Mouse (Mus musculus) retina, embryonic 14.5 days (tissue): ENCODE results near the gene Zfp710.
A peak's percentile ranks its signal among the peaks of the same experiment; 100 is the strongest.

ENCODE experiments used
- DNase-seq: peaks from one replicate; pipeline ENCODE4 v3.0.0-alpha.2; 2015; ENCODE audit warnings: low spot score

Gene Zfp710

DNA sequence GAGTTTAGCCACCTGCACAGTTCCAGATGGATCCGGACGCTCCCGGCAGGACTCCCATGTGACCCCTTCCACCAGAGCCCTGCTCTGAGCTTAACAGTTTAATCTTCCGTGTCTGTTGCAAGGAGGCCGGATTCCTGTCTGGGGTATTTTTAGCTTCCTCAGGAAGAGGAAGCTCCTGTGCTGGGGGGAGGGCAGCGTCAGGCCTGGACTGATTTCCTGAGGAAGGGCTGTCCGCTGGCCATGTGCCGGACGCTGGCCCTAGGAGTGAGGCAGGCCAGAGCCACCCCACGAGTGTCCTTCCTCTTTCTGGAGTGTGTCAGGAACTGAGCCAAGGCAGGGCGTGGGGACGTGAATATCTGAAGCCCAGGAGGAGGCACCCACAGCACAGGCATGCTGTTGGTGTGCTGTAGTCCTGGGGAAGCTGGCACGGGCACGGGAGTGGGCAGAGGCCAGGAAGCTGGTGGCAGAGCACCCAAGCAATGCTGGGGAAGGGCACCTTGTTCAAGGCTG is 54.2 kb downstream of the Zfp710 start:
- DNase-seq, result peak; percentile 50

DNA sequence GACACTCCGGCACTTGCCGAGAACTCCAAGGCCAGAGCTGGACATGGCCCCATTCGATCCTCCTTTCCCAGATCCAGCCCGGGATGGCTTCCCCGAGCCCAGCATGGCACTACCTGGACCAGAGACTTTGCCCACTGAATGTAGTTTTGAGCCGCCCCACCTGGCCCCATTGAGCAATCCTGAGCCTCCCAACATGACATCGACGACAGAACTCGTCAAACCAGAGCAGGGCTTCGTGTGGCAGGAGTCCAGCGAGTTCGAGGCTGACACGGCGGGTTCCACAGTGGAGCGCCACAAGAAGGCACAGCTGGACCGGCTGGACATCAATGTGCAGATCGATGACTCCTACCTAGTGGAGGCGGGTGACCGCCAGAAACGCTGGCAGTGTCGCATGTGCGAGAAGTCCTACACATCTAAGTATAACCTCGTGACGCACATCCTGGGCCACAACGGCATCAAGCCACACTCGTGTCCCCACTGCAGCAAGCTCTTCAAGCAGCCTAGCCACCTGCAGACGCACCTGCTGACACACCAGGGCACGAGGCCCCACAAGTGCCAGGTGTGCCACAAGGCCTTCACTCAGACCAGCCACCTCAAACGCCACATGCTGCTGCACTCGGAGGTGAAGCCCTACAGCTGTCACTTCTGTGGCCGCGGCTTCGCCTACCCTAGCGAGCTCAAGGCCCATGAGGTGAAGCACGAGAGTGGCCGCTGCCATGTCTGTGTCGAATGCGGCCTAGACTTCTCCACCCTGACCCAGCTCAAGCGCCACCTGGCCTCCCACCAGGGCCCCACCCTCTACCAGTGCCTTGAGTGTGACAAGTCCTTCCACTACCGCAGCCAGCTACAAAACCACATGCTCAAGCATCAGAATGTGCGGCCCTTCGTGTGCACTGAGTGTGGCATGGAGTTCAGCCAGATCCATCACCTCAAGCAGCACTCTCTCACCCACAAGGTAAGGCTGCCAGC is 57.3 kb downstream of the Zfp710 start:
- no peak for DNase-seq

DNA sequence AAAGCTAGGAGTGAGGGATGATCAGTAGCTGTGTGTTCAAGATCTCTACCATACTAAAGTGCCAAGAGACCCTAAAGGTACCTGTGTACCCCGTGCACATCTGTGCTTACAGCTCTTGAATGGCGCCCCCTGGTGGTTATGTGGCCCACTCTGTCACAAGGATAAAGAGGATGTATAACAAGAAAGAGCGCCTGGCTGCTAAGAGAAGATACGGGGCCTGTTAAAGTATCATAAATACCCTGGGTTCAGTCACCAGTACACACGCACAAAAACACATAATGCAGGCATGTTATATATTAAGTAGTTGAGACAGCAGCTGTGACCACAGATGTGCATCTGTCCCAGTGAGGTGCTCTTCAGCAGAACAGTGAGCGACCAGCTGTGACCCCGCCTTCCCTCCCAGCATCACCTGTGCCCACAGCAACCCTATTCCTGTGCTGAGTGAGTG is 59.9 kb downstream of the Zfp710 start:
- DNase-seq, result peak; percentile 89

DNA sequence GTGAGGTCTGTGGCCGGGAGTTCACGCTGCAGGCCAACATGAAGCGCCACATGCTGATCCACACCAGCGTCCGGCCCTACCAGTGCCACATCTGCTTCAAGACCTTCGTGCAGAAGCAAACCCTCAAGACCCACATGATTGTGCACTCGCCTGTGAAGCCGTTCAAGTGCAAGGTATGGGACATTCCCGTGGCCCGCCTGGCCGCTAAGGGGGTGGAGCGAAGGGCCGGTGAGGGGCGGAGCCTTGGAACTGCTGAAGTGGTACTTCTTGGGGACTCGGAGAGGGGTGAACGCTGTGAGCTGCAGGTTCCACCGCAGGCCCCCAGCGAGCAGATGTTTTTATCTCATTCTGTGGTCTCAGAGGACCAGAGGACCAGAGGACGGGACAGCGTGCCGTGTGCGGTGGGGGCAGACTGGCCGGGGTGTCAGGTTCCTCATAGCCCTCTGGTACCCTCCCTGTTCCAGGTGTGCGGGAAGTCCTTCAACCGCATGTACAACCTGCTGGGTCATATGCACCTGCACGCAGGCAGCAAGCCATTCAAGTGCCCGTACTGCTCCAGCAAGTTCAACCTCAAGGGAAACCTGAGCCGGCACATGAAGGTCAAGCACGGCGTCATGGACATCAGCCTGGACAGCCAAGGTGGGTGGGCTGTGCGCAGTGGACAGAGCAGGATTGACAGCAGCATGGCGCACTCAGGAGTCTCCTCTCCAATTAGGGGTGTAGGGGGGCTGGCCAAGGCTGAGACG is 61.5 kb downstream of the Zfp710 start:
- DNase-seq, result no peak

DNA sequence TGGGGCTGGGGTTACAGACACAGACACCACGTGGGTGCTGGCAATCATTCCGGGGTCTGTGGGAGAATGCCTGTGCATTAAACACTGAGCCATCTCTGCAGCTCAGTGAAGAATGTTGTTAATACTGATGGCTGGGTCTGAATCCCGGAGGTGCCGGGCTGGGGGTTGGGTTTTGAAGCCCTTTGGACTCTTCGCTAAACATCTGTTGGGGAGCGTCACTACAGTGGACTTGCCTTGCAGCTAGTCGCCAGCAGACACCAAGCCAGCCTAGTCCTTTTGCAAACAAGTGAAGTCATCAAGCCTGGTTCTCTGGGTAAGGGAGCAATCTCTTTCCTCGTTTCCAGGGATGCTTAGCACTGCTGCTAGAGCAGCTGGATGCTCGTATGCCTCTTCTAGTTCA is 63.6 kb downstream of the Zfp710 start:
- DNase-seq, result no peak

DNA sequence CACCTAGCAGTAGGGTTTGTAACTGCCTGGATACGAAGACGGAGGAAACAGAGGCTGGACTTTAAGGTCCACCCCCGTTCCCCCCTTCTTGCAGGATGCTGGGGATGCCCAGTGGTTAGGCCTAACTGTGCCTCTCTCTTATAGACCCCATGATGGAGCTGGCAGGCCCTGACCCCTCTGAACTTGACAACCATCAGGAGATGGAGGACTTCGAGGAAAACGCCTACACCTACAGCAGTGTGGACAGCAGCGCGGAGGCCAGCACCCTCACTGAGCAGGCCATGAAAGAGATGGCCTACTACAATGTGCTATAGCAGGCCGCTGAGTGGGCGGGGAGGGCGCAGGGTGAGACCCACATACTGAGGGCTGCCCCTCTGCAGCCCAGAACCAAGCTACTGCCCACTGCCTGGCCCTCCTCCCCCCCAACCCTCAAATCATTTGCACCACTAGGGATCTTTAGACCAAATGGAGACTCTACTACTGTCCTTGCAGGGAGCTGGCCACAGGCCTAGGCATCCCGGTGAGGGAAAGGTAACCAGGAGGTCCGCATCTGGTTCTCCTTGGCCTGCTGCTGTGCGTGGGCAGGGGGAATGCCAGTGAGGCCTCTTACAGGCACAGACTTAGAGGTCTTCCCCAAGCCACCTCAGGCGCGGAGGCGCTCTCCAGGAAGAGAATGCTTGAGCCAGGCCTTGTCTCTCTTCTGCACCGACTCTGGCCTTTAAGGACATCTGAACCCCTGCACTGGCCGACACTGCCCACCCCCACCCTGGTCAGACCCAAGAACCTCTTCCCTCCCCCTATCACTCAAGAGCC is 65.8 kb downstream of the Zfp710 start:
- no peak for DNase-seq

DNA sequence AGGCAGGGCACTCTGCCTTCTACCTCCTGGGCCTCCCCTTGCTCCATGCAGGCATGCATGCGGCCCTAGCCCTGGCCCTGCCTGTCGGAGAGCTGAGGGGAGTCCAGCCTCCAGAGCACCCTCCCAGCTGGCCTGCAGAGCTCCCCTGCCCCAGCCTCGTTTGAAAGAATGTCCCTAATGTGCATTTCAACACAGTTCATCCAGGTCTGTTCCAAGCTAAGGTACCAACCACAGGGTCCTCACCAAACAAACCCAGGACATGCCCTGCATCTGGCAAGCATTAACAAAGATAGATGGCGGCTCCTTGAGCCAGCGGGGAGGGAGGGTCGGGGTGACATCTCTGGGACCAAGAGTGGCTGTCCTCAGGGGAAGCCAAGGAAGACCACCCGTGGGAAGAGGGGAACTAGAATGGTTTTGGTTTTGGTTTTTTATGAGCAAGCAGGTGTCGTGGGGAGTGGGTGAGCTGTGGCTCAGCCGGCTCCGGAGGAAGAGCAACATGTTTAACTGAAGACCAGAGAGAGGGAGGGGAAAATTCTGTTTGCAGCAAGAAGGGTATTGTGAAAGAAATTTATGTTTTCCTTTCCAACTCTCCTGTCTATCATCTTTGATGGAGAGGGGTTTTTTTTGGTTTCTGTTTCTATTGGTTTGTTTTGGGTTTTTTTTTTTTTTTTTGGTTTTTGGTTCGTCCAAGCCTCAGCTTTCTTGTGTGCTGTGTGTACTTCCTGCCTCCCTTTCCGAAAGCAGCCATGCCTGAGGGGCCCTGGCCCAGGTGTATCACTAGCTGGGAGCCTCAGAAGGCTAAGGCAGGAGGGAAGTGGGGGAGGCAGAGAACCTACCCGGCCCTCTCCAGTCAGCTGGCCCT is 66.6 kb downstream of the Zfp710 start:
- DNase-seq, result no peak

DNA sequence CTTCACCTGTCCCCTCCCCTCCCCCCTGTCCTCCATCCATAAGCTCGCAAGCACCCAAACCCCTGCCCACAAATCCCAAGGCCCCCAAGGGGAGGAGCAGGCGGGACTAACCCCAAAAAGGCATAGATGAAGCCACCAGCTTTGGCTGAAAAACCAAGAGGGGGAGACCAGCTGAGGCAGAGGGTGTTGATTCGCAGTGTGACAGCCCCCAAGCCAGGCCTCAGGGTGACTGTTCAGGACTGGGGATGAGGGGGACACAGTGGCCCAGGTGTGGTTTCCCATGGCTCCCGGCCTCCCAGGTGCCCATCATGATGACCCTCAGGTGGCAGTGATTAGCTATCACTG is 67.2 kb downstream of the Zfp710 start:
- no peak for DNase-seq

DNA sequence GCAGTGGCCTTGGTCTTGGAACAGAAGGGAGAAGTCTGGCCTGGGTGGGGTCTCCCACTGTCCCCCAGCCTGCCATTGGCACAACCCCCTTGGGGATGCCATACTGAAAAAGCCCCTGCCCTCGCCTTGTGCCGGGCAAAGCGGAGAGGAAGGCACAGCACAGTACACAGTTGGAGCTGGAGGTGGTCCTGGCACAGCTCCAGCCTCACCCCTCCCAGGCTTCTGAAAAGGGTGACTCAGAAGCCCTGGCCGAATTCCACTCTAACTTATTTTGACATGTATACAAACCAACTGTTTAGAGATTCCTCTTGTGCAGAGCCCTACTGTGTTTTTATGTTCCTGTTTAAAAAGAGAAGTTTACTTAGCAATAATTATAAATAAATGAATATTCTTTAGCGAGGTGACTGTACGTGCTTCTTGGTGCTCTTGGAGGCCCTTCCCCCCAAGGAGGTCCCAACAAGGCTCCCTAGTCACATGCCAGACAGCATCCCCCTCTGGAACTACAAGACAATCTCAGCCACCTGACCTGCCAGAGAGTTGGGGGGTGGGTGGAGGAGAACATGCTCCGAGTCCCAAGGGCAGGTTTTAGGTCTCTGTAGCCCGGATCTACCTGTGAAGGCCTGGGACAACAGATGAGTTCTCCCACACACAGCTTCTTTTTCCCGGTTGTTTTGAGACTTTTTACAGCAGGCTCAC is 67.9 kb downstream of the Zfp710 start:
- DNase-seq, result no peak

DNA sequence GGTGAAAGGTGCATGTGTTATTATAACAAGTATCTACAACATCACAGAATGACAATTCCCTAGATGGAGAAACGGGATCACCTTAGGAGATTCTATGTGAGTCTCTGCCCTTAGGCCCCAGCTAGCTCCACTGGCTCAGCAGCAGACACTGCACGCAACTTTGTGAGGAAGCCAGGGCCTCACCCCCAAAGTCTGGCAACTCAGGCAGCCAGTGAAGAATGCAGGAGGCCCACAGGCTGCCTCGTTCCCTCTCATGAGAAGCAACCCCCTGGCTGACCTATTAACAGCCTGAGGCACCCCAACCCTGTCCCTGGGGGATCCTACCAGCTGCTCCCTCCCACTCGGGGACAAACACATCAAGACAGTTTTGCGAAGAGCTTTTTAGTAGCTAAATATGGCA is 69.9 kb downstream of the Zfp710 start:
- no peak for DNase-seq

DNA sequence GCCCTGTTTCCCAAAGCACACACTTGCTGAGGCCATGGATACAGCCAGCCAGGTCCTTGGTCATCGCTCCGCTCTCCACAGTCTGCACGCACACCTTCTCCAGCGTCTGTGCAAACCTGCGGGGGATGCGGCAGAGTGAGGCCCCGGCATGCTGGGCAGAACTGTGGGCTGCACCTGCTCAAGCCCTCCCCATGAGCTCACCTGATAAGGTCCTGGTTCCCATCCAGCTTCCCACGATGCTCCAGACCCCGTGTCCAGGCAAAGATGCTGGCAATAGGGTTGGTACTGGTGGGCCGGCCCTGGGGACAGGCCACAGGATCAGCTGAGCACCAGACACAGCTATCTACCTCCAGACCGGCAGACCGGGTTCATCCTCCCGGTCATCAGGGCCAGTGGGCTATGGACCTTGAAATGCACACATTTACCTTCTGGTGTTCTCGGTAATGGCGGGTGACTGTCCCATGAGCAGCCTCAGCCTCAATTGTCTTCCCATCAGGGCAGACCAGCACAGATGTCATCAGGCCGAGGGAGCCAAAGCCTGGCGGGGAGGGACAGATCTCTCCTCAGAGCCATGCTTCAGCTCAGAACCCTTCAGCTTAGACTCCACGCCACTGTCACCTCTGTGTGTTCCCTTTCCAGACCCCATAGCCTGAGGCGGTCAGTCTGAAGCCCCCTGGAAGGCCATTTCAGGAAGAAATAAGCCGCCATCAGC is 71.1 kb downstream of the Zfp710 start:
- DNase-seq, result no peak

DNA sequence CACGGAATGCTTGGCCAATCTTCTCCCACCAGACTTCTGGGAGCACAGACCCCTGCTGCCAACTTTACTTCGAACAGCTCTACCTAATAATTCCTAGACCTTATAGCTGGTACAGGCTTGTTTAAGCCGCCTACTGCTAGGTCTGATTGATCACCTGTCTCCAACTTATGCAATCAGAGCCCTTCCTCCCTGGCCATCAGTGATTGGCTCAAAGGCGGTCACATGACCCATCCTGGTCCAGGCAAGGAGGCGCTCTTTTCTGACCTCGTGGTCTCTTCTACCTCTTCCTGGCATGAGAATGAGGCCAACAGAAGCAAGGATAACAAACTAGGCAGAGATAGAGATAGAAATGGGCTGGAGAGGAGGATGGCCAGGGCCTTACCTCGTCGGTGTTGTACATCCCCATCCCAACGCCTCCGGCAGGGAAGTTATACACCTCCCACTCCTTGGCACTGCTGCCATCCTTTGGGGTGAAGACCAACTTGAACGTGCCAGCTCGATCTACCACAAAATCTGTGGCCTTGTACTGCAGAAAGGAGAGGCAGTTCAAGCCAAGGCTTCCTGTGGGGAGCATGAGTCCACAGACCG is 73.9 kb downstream of the Zfp710 start:
- no peak for DNase-seq

DNA sequence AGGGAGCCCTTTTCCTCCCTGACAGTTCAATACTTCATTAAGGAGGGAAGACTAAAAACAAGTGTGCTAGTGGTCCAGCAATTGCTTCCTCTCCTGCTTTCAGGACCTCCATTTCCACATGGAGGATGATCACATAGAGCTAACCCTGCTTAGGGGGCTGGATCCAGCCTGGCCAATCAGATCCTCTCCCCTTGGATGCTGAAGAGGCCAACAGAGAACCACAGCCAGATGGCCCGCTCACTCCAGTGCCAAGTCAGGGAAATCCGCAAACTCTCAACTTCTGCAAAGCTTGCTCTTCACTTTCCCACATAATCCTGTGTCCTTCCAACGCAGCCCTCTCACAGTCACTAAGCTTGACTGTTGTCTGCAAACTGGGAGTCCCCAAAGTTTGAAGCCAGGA is 78.7 kb downstream of the Zfp710 start:
- no peak for DNase-seq

DNA sequence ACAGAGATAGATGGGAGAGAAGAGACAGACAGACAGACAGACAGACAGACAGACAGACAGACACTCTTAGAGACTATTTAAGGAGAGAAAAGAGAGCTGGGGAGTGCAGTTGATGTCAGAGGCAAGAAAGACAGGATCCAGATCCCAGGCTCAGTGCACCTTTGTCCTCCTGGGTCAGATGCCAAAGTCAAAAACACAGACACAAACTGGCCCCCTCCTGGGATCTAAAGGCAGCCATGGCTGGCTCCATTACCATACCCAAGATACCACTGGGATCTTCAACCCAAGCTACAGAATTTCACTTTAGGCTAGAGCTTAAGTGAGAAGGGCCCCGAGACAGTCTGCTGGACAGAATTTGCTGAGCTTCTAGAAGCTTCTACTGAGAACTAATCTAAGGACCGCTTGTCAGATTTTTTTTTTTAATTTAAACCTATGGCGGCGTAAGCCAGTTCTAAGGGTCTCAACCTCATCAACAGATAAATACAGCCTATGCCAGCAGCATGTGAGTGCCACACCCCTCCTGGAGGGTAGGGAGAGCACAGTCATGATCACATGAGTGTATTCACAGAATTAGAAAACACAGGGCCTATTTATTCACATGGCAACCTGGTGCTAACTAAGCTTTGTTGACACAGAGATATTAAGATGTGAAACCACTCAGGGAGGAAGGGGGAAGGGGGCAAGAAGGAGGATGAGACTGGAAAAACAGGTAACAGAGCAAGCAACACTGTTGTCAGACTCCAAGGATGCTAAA is 81.2 kb downstream of the Zfp710 start:
- DNase-seq, result no peak

DNA sequence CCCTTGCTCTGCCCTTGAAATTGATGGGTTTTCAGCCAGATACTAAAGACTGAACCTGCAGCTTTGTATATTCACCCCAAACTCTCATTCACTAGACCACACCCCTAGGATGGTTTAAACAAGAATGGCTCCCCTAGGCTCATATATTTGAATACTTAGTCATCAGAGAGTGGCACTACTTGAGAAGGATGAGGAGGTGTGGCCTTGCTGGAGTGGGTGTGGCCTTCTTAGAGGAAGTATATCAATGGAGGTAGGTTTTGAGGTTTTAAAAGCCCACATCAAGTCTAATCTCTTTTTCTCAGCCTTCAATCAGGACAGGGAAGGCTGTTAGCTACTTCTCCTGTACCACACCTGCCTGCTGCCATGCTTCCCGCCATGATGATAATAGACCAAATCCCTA is 81.8 kb downstream of the Zfp710 start:
- no peak for DNase-seq

DNA sequence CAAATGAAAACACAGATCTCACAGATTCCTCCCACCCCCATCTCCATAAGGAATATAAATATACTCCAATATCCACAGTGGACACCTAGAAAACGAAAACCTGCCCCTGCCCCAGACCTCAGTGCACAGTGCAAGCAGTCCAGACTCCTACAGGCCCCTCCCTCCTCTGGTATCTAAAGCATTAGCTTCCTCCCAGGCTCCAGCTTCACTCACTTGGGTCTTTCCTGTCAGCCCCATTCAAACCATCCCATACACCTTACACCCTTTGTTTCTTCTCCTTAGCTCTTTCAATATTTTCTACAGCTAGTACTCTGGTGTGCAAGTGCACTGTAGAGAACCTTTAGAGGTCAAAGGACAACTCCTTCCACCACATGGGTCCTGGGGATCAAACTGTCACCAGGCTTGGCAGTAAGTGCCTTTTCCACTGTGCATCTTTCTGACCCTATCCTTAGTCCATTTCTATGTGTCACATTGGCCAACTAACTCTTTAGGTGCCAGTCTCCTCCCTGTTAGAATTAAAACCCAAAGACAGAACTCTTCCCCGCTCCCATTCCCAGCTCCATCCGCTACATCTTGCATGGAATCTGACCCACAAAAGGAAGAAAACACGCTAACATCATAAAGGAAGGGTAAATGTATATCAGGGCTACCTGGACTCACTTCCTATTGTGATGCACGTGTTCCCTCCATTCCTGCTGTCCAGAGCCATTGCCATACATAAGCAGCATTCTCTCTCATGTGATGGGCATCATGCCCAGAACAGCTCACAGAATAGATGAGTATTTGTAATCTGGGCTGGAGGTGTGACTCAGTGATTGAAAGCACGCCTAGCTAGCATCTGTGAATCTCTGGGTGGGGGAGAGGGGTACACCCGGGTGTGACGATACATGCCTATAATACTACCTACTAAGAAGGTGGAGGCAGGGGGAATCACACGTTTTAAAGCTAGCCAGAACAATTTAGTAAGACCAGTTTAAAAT is 86.7 kb downstream of the Zfp710 start:
- DNase-seq, result no peak

DNA sequence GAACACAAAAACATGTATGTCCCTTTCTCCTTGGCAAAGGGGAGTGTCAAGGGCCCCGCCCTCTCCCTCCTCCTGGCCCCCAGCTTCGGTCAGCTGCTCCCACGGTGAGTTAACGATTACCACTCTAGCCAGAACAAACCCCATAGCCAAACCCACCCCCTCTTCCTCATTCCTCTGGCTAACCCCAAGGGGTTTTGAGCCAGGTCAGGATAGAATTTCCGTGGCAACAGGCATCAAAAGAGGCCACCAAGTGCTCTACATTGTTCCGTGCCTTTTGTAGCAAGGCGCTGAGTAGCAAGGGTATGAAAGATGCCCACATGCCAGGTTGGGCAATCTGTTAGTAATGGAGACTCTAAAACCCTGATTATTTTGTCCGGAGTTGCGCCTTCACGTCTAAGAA is 89.4 kb downstream of the Zfp710 start:
- peak; percentile 45 for DNase-seq
